In the genomic region with DNA sequence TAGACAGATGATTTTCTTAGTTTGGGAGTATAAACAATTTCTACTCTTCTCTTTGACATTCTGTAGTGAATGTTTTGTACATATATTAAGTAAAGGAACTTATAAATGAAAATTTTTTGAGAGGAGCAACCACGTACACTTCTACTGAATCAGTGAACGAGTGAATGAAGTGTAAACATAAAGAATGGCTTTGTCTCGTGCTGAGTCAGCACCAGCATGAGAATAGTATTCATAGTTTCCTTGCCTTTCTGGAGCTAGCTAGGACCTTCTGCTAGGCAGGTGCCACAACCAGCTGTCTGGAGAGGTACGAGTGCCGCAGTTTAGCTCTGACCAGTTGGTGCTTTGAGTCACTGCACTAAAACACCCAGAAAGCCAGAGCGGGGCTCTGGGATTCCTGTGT, we compare ENCODE assay signal across 34 mouse cellular contexts. TPM values are rescaled to one million over a fixed set of nuclear protein-coding genes. Genes with fewer than 3 reads are reported as not detected.
"Had no signal": no experiment of that assay in that cellular context is flagged by ENCODE, and none has a peak within 500 bp of the region (broad histone marks: within the 10 kb centered on the region; RNA-seq: fewer than 3 reads in every experiment).

No protein-coding gene starts in this region.

- H3K27me3 ChIP-seq: limb, embryonic 12.5 days; limb, embryonic 13.5 days; limb, embryonic 15.5 days; liver, embryonic 12.5 days; liver, embryonic 13.5 days; liver, embryonic 15.5 days; lung, embryonic 15.5 days; megakaryocyte, embryonic 14.5 days; midbrain, embryonic 12.5 days; midbrain, embryonic 13.5 days; midbrain, embryonic 15.5 days; neural tube, embryonic 12.5 days had no signal

- H3K4me1 ChIP-seq: limb, embryonic 10.5 days; limb, embryonic 12.5 days; limb, embryonic 13.5 days; limb, embryonic 15.5 days; liver, embryonic 15.5 days; lung, embryonic 15.5 days; midbrain, embryonic 12.5 days; midbrain, embryonic 13.5 days; midbrain, embryonic 15.5 days; neural tube, embryonic 12.5 days had no signal

- DNase-seq: left cerebral cortex, postnatal 4 days; liver; liver, embryonic 13.5 days; liver, postnatal 0 days; lung, adult 18-20 months; lung, adult 2 months; lung, embryonic 14.5 days; lung, postnatal 10 days; lung, postnatal 14 days; lung, postnatal 36 days; lung, postnatal 4 days; midbrain, embryonic 14.5 days had no signal

- H3K27ac ChIP-seq: limb, embryonic 10.5 days; limb, embryonic 12.5 days; limb, embryonic 13.5 days; limb, embryonic 15.5 days; liver, embryonic 12.5 days; liver, embryonic 13.5 days; liver, embryonic 14.5 days; liver, embryonic 15.5 days; macrophage; midbrain, embryonic 12.5 days; midbrain, embryonic 13.5 days; midbrain, embryonic 15.5 days; neural tube, embryonic 12.5 days had no signal

- H3K9ac ChIP-seq: limb, embryonic 12.5 days; limb, embryonic 13.5 days; limb, embryonic 15.5 days; liver, embryonic 12.5 days; liver, embryonic 13.5 days; liver, embryonic 14.5 days; liver, embryonic 15.5 days; liver, postnatal 0 days; lung, embryonic 14.5 days; lung, embryonic 15.5 days; midbrain, embryonic 12.5 days; midbrain, embryonic 13.5 days; midbrain, embryonic 15.5 days; neural tube, embryonic 12.5 days had no signal

- ATAC-seq: liver, postnatal 0 days; lung, postnatal 0 days; midbrain, embryonic 13.5 days; midbrain, embryonic 15.5 days; midbrain, embryonic 16.5 days had no signal

- H3K4me3 ChIP-seq: limb, embryonic 10.5 days; limb, embryonic 12.5 days; limb, embryonic 13.5 days; limb, embryonic 15.5 days; liver, embryonic 12.5 days; liver, embryonic 13.5 days; liver, embryonic 15.5 days; lung, embryonic 15.5 days; megakaryocyte, embryonic 14.5 days; midbrain, embryonic 12.5 days; midbrain, embryonic 13.5 days; midbrain, embryonic 15.5 days; myocyte; neural tube, embryonic 12.5 days had no signal

- H3K4me2 ChIP-seq: limb, embryonic 12.5 days; limb, embryonic 13.5 days; limb, embryonic 15.5 days; liver, embryonic 11.5 days; liver, embryonic 12.5 days; liver, embryonic 13.5 days; liver, embryonic 15.5 days; lung, embryonic 14.5 days; lung, embryonic 15.5 days; midbrain, embryonic 12.5 days; midbrain, embryonic 13.5 days; midbrain, embryonic 15.5 days; neural tube, embryonic 12.5 days had no signal

- H3K9me3 ChIP-seq: limb, embryonic 10.5 days; limb, embryonic 12.5 days; limb, embryonic 13.5 days; limb, embryonic 15.5 days; liver, embryonic 12.5 days; liver, embryonic 13.5 days; liver, embryonic 15.5 days; lung, embryonic 15.5 days; megakaryocyte, embryonic 14.5 days; midbrain, embryonic 12.5 days; midbrain, embryonic 13.5 days; midbrain, embryonic 15.5 days; neural tube, embryonic 12.5 days had no signal

RNA-seq across cellular contexts. Expression of a gene that starts 14.5 kb away (rescaled TPM):
- total RNA-seq: megakaryocyte progenitor cell, adult 5-6 weeks; megakaryocyte, adult 5-6 weeks; megakaryocyte-erythroid progenitor cell, adult 5-6 weeks; monocyte, adult 5-6 weeks had no signal
- polyA plus RNA-seq: macrophage had no signal
